Mouse (Mus musculus) layer of hippocampus, adult 18-20 months (tissue): ENCODE measurements at regions not wholly inside any gene's neighbourhood (a gene's known extent, or its start where the extent isn't known, plus 50 kb on each side); places are given as distances from the start of the nearest gene placed in this dataset.
A peak's percentile ranks its signal among the peaks of the same experiment; 100 is the strongest.

Source experiments
- DNase-seq, 2 experiments: peaks; one replicate each; pipeline ENCODE4 v3.0.0; 2022; ENCODE audit warnings: low spot score in 2 of 2

DNA sequence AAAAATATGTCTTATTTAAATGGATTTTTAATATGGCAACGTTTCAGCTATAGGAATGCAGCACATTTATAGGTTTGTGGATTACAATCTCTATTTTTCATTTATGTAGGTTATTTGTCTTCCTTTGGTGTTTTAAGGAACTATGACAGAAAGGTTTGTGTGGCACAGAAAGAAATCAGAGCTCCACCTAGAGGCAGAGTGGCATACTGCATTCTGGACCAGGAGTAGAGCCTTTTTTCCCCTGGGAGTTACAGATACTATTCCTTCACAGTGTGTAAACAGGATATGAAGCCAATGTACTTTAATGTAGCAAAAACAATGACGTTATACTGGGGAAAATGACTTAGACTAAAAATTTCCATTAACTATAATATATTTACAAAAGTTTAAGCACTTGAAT is 94.9 kb upstream of the St8sia4 start:
- peak; percentile 48 to 79 for DNase-seq

GRCm38 (mm10) chr1:95754071-95754915 is 86.9 kb upstream of the St8sia4 start:
- DNase-seq = no peak

DNA sequence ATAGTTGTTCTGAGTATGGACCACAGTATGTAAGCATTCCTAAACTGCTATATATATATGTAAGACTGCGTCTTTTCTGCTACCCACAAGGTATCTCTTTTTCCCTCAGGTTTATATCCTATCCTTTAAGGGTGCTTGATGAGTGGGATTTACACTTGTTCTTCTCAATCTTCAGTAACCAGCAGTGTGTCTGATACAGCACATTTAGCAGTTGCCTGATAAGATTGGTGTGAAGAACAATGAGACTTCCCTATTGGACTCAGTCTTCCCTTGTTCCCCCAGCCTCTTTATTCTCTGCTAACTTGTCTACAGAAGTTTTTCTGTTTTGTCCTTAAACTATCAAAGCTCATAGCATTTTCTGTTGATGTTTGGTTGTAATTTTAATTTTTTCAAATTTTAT is 86.1 kb upstream of the St8sia4 start:
- no peak for DNase-seq

- DNase-seq = no peak
Observed at GRCm38 (mm10) chr1:95748940-95749339, 81.6 kb upstream of the St8sia4 start.

- DNase-seq = no peak
Observed at GRCm38 (mm10) chr1:95747287-95747686, 79.9 kb upstream of the St8sia4 start.

DNA sequence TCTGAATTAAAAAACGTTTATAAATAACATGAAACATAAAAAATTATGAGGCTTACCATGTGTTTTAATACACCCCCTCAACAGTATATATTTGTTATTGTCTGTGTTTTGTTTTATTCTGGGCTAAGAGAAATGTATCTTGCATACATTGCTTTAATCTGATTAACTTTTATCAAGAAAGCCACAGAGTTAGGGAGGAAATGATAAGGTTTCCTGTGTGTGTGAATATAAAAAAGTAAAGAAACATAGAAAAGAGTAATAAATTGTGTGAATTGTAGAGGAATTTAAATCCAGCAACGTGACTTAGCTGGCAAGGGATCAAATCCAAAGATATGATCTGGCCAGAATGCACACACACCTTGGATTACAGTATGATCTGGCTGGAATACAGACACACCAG is 77.1 kb upstream of the St8sia4 start:
- DNase-seq = no peak

- DNase-seq = no peak
Observed at GRCm38 (mm10) chr1:95743334-95743733, 76.0 kb upstream of the St8sia4 start.

- no peak for DNase-seq
Observed at GRCm38 (mm10) chr1:95719449-95719848, 52.1 kb upstream of the St8sia4 start.

- DNase-seq = no peak
Observed at GRCm38 (mm10) chr1:95718794-95719193, 51.4 kb upstream of the St8sia4 start.
